Mouse (Mus musculus): ENCODE results near the gene Wfdc15b. TPM values are rescaled to one million over a fixed set of nuclear protein-coding genes. Genes with fewer than 3 reads are reported as not detected.

The Wfdc15b gene
- polyA plus RNA-seq, 1 experiment, result not detected

GRCm38 (mm10) chr2:164199626-164200327, 21.7 kb downstream of the Wfdc15b start, which contains the start of gene Wfdc15a:
Wfdc15a (minus strand) TSS chr2:164200130.
- H3K4me3 ChIP-seq, result no peak within 1 kb of the TSS
- no peak within 1 kb of the TSS for H3ac ChIP-seq (ENCODE audit: control insufficient read depth, insufficient read length)
- TF ChIP-seq USF1 (IDR thresholded peaks at IDR 0.05; ENCODE audit: low read depth) (no peak), MYOD1 (IDR thresholded peaks at IDR 0.05; ENCODE audit: control insufficient read depth in 1 of 3, insufficient read length in 2 of 3, low read depth in 2 of 3) (no peak), POLR2AphosphoS2 (IDR thresholded peaks at IDR 0.05; ENCODE audit: insufficient read length, low read depth) (no peak), TCF12 (IDR thresholded peaks at IDR 0.05; ENCODE audit: insufficient read depth, poor library complexity, severe bottlenecking) (no peak), MAX (IDR thresholded peaks at IDR 0.05; ENCODE audit: low read depth) (no peak), CEBPB (IDR thresholded peaks at IDR 0.05; ENCODE audit: insufficient read depth, poor library complexity, severe bottlenecking) (no peak), REST (IDR thresholded peaks at IDR 0.05; ENCODE audit: insufficient read depth, insufficient read length) (no peak), TCF3 (IDR thresholded peaks at IDR 0.05; ENCODE audit: insufficient read length, low read depth) (no peak), SRF (IDR thresholded peaks at IDR 0.05; ENCODE audit: control insufficient read depth, insufficient read length, low read depth) (no peak), E2F4 (IDR thresholded peaks at IDR 0.05; ENCODE audit: insufficient read depth) (no peak), POLR2A (IDR thresholded peaks at IDR 0.05; ENCODE audit: insufficient read length, low read depth) (no peak), MYOG (IDR thresholded peaks at IDR 0.05; ENCODE audit: control insufficient read depth in 1 of 3, insufficient read depth in 1 of 3, insufficient read length in 2 of 3, low read depth in 2 of 3) (no peak)
- H3K36me3 ChIP-seq (ENCODE audit: control insufficient read depth, insufficient read depth), result no peaks in the 10 kb centered on the region
- H3K4me2 ChIP-seq (ENCODE audit: low read depth), result no peak within 1 kb of the TSS
- peaks cover 31% of the 10 kb centered on the region for H3K27me3 ChIP-seq (ENCODE audit: control insufficient read depth, insufficient read depth, insufficient read length)
- H3K79me2 ChIP-seq (ENCODE audit: control insufficient read depth, insufficient read depth), result no peaks in the 10 kb centered on the region

GRCm38 (mm10) chr2:164196700-164196990, 24.8 kb downstream of the Wfdc15b start:
- no peak overlapping the region for H3K4me3 ChIP-seq
- no peaks in the 10 kb centered on the region for H3K79me2 ChIP-seq (ENCODE audit: control insufficient read depth, insufficient read depth)
- H3K4me2 ChIP-seq (ENCODE audit: low read depth), result no peak overlapping the region
- TF ChIP-seq E2F4 (IDR thresholded peaks at IDR 0.05; ENCODE audit: insufficient read depth), result no peak
- TF ChIP-seq REST (IDR thresholded peaks at IDR 0.05; ENCODE audit: insufficient read depth, insufficient read length), result no peak
- no peak for TF ChIP-seq TCF12 (IDR thresholded peaks at IDR 0.05; ENCODE audit: insufficient read depth, poor library complexity, severe bottlenecking)
- no peak for TF ChIP-seq MAX (IDR thresholded peaks at IDR 0.05; ENCODE audit: low read depth)
- no peak for TF ChIP-seq POLR2A (IDR thresholded peaks at IDR 0.05; ENCODE audit: insufficient read length, low read depth)
- no peak for TF ChIP-seq MYOG (IDR thresholded peaks at IDR 0.05; ENCODE audit: control insufficient read depth in 1 of 3, insufficient read depth in 1 of 3, insufficient read length in 2 of 3, low read depth in 2 of 3)
- TF ChIP-seq CEBPB (IDR thresholded peaks at IDR 0.05; ENCODE audit: insufficient read depth, poor library complexity, severe bottlenecking), result no peak
- TF ChIP-seq SRF (IDR thresholded peaks at IDR 0.05; ENCODE audit: control insufficient read depth, insufficient read length, low read depth), result no peak
- H3K36me3 ChIP-seq (ENCODE audit: control insufficient read depth, insufficient read depth), result no peaks in the 10 kb centered on the region
- no peak overlapping the region for H3ac ChIP-seq (ENCODE audit: control insufficient read depth, insufficient read length)
- peaks cover 54% of the 10 kb centered on the region for H3K27me3 ChIP-seq (ENCODE audit: control insufficient read depth, insufficient read depth, insufficient read length)

GRCm38 (mm10) chr2:164195971-164196699, 25.3 kb downstream of the Wfdc15b start:
- H3ac ChIP-seq (ENCODE audit: control insufficient read depth, insufficient read length), result no peak overlapping the region
- H3K4me3 ChIP-seq, result no peak overlapping the region
- H3K4me2 ChIP-seq (ENCODE audit: low read depth), result no peak overlapping the region
- H3K27me3 ChIP-seq (ENCODE audit: control insufficient read depth, insufficient read depth, insufficient read length), result peaks cover 59% of the 10 kb centered on the region
- H3K79me2 ChIP-seq (ENCODE audit: control insufficient read depth, insufficient read depth), result no peaks in the 10 kb centered on the region
- no peak for TF ChIP-seq CEBPB (IDR thresholded peaks at IDR 0.05; ENCODE audit: insufficient read depth, poor library complexity, severe bottlenecking)
- TF ChIP-seq E2F4 (IDR thresholded peaks at IDR 0.05; ENCODE audit: insufficient read depth), result no peak
- no peak for TF ChIP-seq TCF12 (IDR thresholded peaks at IDR 0.05; ENCODE audit: insufficient read depth, poor library complexity, severe bottlenecking)
- no peak for TF ChIP-seq MYOG (IDR thresholded peaks at IDR 0.05; ENCODE audit: control insufficient read depth in 1 of 3, insufficient read depth in 1 of 3, insufficient read length in 2 of 3, low read depth in 2 of 3)
- no peak for TF ChIP-seq TCF3 (IDR thresholded peaks at IDR 0.05; ENCODE audit: insufficient read length, low read depth)
- no peaks in the 10 kb centered on the region for H3K36me3 ChIP-seq (ENCODE audit: control insufficient read depth, insufficient read depth)

- no peak overlapping the region for H3K4me2 ChIP-seq (ENCODE audit: low read depth)
- H3K79me2 ChIP-seq (ENCODE audit: control insufficient read depth, insufficient read depth), result no peaks in the 10 kb centered on the region
- TF ChIP-seq SRF (IDR thresholded peaks at IDR 0.05; ENCODE audit: control insufficient read depth, insufficient read length, low read depth) (no peak), CEBPB (IDR thresholded peaks at IDR 0.05; ENCODE audit: insufficient read depth, poor library complexity, severe bottlenecking) (no peak)
- no peaks in the 10 kb centered on the region for H3K36me3 ChIP-seq (ENCODE audit: control insufficient read depth, insufficient read depth)
- H3ac ChIP-seq (ENCODE audit: control insufficient read depth, insufficient read length), result no peak overlapping the region
- no peak overlapping the region for H3K4me3 ChIP-seq
- H3K27me3 ChIP-seq (ENCODE audit: control insufficient read depth, insufficient read depth, insufficient read length), result peaks cover 70% of the 10 kb centered on the region
Measured at GRCm38 (mm10) chr2:164194959-164195630, 26.4 kb downstream of the Wfdc15b start.

GRCm38 (mm10) chr2:164192279-164192678, 29.2 kb downstream of the Wfdc15b start:
- Histone ChIP-seq H3K4me2 (ENCODE audit: low read depth) (no peak overlapping the region), H3K36me3 (ENCODE audit: control insufficient read depth, insufficient read depth) (no peaks in the 10 kb centered on the region), H3K27me3 (ENCODE audit: control insufficient read depth, insufficient read depth, insufficient read length) (peaks cover 75% of the 10 kb centered on the region), H3ac (ENCODE audit: control insufficient read depth, insufficient read length) (no peak overlapping the region), H3K4me3 (no peak overlapping the region), H3K79me2 (ENCODE audit: control insufficient read depth, insufficient read depth) (no peaks in the 10 kb centered on the region)
- no peak for TF ChIP-seq TCF12 (IDR thresholded peaks at IDR 0.05; ENCODE audit: insufficient read depth, poor library complexity, severe bottlenecking)
- TF ChIP-seq POLR2AphosphoS2 (IDR thresholded peaks at IDR 0.05; ENCODE audit: insufficient read length, low read depth), result no peak
- no peak for TF ChIP-seq USF1 (IDR thresholded peaks at IDR 0.05; ENCODE audit: low read depth)

All from myocyte (in vitro differentiated cells).